Mouse (Mus musculus) liver, embryonic 14.5 days (tissue): ENCODE measurements around the gene Reln.

Experiments
- CTCF ChIP-seq: IDR thresholded peaks from 2 replicates; pipeline ENCODE4 v1.5.1; 2016; ENCODE audit warnings: antibody characterized with exemption, low read depth, control low read depth
- EP300 ChIP-seq: IDR thresholded peaks from 2 replicates; pipeline ENCODE4 v1.6.1; 2016; ENCODE audit warnings: antibody characterized with exemption, low read depth

GRCm38 (mm10) chr5:21957061-21957460 lies 387.4 kb downstream of the Reln start:
- TF ChIP-seq EP300 = no peak
- TF ChIP-seq CTCF = no peak
